Mouse (Mus musculus) embryo, embryonic 11.5 days (tissue): ENCODE measurements at regions not wholly inside any gene's neighbourhood (a gene's known extent, or its start where the extent isn't known, plus 50 kb on each side); places are given as distances from the start of the nearest gene placed in this dataset.

Source experiments
- DNase-seq: peaks from one replicate; pipeline ENCODE4 v3.0.0-alpha.2; 2012; ENCODE audit warnings: low read depth, low spot score

DNA sequence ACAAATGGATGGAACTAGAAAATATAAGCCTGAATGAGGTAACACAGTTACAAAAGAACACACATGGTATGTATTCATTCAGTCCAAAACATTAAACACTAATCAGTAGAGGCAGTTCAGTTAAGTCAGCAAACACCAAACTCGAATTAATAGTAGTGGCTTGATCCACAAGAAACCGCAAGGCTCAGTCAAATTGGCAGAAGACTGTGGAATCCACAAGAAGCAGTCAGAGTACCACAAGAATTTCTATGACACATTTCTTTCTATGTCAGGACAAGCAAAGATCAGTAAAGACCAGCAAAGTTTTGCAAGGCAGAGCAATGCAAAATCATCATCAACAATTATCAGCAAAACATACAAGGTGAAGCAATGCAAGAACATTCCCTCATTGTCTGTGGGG, 1373.9 kb upstream of the Zeb2 start:
- DNase-seq = no peak

GRCm38 (mm10) chr2:46468936-46469629, 1351.9 kb upstream of the Zeb2 start:
- no peak for DNase-seq

DNA sequence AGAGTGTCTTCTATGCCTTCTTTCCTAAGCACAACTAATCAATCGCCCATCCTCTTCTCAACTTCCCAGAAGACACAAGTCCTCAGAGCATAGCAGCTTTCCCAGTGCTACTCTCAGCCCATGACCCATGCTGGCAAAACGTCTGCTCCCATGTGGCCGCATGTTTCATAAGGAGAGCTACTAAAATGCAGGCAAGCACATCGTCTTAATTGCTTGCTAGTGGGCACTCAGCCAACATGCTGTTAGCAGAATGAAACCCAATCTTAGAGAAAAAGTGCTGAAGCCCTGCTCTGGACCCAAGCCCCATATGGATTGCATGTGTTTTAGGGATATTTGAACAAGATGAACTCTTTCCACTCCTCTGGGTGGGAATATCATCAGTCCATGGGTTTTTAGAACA, 1348.2 kb upstream of the Zeb2 start:
- DNase-seq = peak; percentile 19

- no peak for DNase-seq
These were observed 1347.7 kb upstream of the Zeb2 start for GRCm38 (mm10) chr2:46464913-46465312.

DNA sequence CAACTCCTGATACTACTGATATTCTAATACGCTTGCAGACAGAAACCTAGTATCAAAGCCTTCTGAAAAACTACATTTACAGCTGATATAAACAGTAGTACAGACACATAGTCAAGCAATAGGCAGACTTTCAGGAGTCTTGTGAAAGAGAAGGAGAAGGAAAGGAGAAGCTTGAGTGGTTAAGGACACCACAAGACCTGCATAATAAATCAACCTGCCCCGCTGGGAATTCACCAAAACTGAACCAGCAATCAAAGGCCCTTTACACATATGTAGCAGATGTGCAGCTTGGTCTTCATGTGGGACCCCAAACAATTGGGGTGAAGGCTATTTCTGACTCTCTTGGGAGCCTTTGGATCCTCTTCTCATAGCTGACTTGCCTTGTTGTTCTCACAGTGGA, 1345.5 kb upstream of the Zeb2 start:
- DNase-seq = no peak

DNA sequence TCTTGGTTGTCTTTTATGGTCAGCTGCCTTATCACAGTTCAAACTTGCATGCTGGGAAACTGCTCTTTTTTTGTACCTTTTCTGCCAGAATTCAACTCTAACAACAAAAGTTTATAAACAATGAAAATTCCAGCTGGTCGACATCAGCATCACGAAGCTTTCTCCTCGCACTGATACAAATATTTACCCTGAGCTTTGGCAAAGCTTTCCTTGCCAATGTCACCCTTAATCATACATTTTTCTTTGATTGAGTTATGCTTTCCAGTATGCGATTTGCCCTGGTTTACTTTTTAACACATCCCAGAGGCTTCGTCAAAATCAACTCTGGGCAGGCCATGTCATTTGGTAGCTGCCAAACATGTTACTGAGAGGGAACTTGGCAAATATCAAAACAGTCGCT, 1333.5 kb upstream of the Zeb2 start:
- DNase-seq = no peak

- no peak for DNase-seq
These were observed 1328.1 kb upstream of the Zeb2 start for GRCm38 (mm10) chr2:46445306-46445705.

GRCm38 (mm10) chr2:46443686-46444180, 1326.5 kb upstream of the Zeb2 start:
- peak; percentile 27 for DNase-seq

- DNase-seq = no peak
These were observed 1326.0 kb upstream of the Zeb2 start for GRCm38 (mm10) chr2:46443061-46443685.

DNA sequence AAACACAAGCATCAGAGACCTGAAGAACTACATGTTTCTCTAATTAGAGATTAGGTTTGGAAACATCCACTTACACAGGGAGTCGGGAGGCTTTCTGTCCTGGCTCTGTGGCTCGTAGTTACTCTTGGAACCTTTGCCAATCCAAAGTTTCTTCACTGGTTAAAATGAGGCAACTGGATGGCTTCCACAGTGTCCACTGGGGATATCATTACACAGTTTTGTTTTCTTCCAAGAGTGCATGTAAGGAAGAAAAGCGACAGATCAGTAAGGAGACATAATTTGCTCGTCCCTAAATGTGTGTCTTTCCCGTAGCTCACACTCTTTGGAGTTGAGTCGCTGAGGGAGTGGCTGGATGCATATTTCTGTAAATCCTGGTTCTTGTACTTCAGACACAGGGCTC, 1325.4 kb upstream of the Zeb2 start:
- DNase-seq = no peak

GRCm38 (mm10) chr2:46441927-46442326, 1324.7 kb upstream of the Zeb2 start:
- no peak for DNase-seq

GRCm38 (mm10) chr2:46441348-46441747, 1324.2 kb upstream of the Zeb2 start:
- DNase-seq = no peak

- no peak for DNase-seq
These were observed 1322.8 kb upstream of the Zeb2 start for GRCm38 (mm10) chr2:46440038-46440437.

- DNase-seq = no peak
These were observed 1301.1 kb upstream of the Zeb2 start for GRCm38 (mm10) chr2:46418281-46418680.

- DNase-seq = no peak
These were observed 1285.3 kb upstream of the Zeb2 start for GRCm38 (mm10) chr2:46402373-46403114.

DNA sequence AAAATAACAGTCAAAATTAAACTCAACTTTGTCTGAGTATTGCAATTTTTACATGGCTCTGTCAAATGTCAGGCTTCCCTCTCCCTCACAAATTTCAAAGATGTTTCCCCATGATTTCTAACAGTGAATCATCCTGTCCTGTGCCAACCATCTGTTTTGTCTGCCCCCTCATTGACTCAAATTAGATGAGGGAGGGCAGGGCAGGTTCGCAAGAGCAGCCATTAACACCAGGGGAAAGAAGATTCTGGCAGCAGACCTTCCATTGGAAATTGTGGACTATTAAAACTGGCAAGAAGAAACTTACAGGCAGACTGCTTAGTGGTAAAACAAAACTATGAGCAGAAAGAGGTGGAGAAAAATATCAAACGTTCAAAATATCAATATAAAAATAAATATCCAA, 1277.0 kb upstream of the Zeb2 start:
- DNase-seq = no peak

- no peak for DNase-seq
These were observed 1255.8 kb upstream of the Zeb2 start for GRCm38 (mm10) chr2:46372847-46373461.

DNA sequence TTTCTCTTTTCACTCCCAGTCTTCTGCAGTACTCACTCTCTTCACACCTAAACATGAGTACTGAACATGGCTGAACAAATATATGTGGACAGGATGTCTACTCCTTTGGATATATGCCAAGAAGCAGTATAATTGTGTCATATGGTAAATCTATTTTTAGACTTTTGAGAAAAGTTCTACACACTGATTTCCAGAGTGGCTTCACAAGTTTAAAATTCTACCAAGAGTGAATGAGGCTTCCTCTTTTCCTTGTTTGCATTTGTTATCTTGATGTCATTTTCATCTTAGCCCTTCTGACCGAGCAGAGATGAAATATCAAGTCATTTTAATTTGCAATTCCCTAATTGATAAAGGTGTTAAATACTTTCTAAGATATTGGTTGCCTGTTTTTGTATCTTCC, 1254.6 kb upstream of the Zeb2 start:
- DNase-seq = no peak

GRCm38 (mm10) chr2:46370949-46371348, 1253.8 kb upstream of the Zeb2 start:
- no peak for DNase-seq

DNA sequence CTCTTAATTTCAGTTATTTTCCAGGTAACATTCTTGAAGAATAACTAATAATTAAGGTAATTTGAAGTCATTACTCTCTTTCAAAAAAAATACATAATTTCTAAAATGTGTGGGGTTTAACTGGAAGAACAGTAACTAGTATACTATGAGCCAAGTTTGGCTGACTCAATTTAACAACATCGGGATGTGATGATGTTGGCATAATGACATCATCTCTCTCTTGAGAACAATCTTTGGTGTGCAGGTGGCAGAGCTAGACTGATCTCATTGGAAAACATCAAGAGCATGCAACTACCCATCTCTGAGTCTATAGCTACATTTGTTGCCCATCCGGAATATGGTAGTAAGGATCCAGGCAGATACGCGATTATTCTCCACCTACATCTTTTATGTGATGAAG, 1251.7 kb upstream of the Zeb2 start:
- no peak for DNase-seq

- no peak for DNase-seq
These were observed 1248.9 kb upstream of the Zeb2 start for GRCm38 (mm10) chr2:46366135-46366485.

DNA sequence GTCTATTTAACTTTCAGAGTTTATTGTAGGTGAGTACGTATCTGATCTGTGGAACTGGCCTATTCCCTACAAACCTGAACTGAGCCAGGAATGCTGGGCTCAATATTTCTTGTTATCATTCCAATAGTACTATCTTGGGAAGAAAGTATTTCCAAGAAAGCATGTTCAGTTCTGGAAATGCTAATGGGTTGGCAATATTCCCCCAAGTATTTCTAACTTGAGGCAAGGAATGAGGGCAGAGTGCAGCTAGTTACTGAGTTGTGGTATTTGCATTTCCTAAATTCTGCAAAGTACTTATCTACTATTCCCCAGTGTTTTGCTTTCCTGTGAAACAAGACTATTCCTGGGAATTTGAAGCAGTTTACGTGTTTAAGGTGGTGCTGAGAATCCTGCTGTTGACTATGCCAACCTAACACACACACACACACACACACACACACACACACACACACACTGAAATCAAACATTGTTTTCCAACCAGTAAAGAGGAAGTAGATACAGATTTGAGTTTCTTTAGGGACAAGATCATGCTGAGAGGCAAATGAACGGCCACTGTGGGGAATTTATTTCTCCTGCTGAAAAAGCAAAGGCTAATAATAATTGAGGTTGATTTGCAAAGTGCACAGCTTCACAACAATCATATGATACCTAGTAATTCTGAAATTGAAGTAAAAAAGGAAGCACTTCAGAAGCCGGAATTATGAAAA, 1248.4 kb upstream of the Zeb2 start:
- DNase-seq = no peak
